Mouse (Mus musculus): ENCODE measurements at regions not wholly inside any gene's neighbourhood (a gene's known extent, or its start where the extent isn't known, plus 50 kb on each side); places are given as distances from the start of the nearest gene placed in this dataset.

- DNase-seq = no peak
Measured at GRCm38 (mm10) chr14:123219590-123219989, 235.8 kb upstream of the Tmtc4 start.

- no peak for DNase-seq
Measured at GRCm38 (mm10) chr14:123210241-123210640, 226.4 kb upstream of the Tmtc4 start.

GRCm38 (mm10) chr14:123202848-123203247, 219.0 kb upstream of the Tmtc4 start:
- DNase-seq = no peak

- no peak for DNase-seq
Measured at GRCm38 (mm10) chr14:123202313-123202712, 218.5 kb upstream of the Tmtc4 start.

GRCm38 (mm10) chr14:123201426-123202274, 217.8 kb upstream of the Tmtc4 start:
- no peak for DNase-seq

GRCm38 (mm10) chr14:123199111-123199510, 215.3 kb upstream of the Tmtc4 start:
- DNase-seq = no peak

- DNase-seq = no peak
Measured at GRCm38 (mm10) chr14:123192574-123192973, 208.7 kb upstream of the Tmtc4 start.

GRCm38 (mm10) chr14:123190729-123191128, 206.9 kb upstream of the Tmtc4 start:
- no peak for DNase-seq

- no peak for DNase-seq
Measured at GRCm38 (mm10) chr14:123187270-123188058, 203.6 kb upstream of the Tmtc4 start.

- no peak for DNase-seq
Measured at GRCm38 (mm10) chr14:123173183-123173582, 189.3 kb upstream of the Tmtc4 start.

GRCm38 (mm10) chr14:123171865-123172264, 188.0 kb upstream of the Tmtc4 start:
- DNase-seq = no peak

- no peak for DNase-seq
Measured at GRCm38 (mm10) chr14:123163842-123164241, 180.0 kb upstream of the Tmtc4 start.

- no peak for DNase-seq
Measured at GRCm38 (mm10) chr14:123143489-123144046, 159.7 kb upstream of the Tmtc4 start.

GRCm38 (mm10) chr14:123138743-123139705, 155.2 kb upstream of the Tmtc4 start:
- DNase-seq = no peak

- DNase-seq = no peak
Measured at GRCm38 (mm10) chr14:123133979-123134378, 150.1 kb upstream of the Tmtc4 start.

- DNase-seq = no peak
Measured at GRCm38 (mm10) chr14:123120361-123120760, 136.5 kb upstream of the Tmtc4 start.

GRCm38 (mm10) chr14:123116337-123116736, 132.5 kb upstream of the Tmtc4 start:
- no peak for DNase-seq

- DNase-seq = no peak
Measured at GRCm38 (mm10) chr14:123110533-123110932, 126.7 kb upstream of the Tmtc4 start.

- no peak for DNase-seq
Measured at GRCm38 (mm10) chr14:123100371-123100770, 116.5 kb upstream of the Tmtc4 start.

GRCm38 (mm10) chr14:123096086-123096485, 112.3 kb upstream of the Tmtc4 start:
- no peak for DNase-seq

GRCm38 (mm10) chr14:123082065-123082464, 98.2 kb upstream of the Tmtc4 start:
- DNase-seq = no peak

- DNase-seq = peak; percentile 60
Measured at GRCm38 (mm10) chr14:123081016-123081714, 97.3 kb upstream of the Tmtc4 start.
